Mouse (Mus musculus): ENCODE results near the gene Sync. TPM values are rescaled to one million over a fixed set of nuclear protein-coding genes. Genes with fewer than 3 reads are reported as not detected.

Gene Sync
- polyA plus RNA-seq, 1 experiment = 0.90 TPM

DNA sequence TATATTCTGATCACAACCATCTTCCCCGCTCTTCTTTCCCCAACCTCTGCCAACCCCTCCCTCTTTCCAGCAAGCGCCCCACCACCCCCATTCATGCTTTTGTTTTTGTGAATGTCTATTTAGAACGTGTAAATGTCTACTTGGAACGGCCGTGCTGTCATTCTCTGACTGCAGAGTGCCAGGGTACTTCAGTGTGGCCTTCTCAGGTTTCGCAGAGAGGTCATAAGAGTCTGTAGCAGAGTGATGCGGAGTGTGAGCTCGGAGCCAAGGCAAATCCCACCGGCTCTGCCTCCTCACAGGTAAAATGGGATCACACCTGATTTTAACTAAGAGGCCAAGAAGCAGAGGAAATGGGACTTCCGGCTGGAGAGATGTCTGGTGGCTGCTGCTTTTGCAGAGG, 11.7 kb downstream of the Sync start:
- no peaks in the 10 kb centered on the region for H3K27me3 ChIP-seq (ENCODE audit: control insufficient read depth, insufficient read depth, low read length, poor library complexity, severe bottlenecking)

DNA sequence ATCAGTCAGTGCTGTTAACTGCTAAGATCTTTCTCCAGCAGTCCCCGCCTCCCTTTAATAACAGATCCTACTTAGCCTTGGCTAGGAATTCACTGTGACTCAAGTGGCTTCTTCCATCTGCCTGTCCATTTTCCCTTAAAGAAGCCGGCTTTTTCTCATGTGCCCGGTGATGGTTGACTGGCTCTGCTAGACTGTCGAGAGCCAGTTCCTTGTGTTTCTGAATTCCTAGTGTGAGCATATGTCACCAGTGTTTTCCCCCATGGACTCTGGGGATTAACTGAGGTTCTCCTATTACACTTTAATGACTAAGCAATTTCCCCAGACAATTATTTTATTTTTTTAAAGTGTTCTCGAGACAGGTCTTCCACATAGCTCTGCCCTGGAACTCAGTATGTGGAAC, 16.0 kb downstream of the Sync start:
- TF ChIP-seq EP300 (IDR thresholded peaks at IDR 0.05; ENCODE audit: insufficient read depth, low read depth, low read length) = no peak
- TF ChIP-seq CTCF (IDR thresholded peaks at IDR 0.05; ENCODE audit: low read depth, low read length) = no peak
- no peak for TF ChIP-seq POLR2A (IDR thresholded peaks at IDR 0.05; ENCODE audit: insufficient read depth, low read length)
- Histone ChIP-seq H3K36me3 (ENCODE audit: control insufficient read depth, insufficient read depth, low read length, poor library complexity, severe bottlenecking) (peaks cover 11% of the 10 kb centered on the region), H3K9me3 (replicated peaks; ENCODE audit: control insufficient read depth, insufficient read depth, low read length, poor library complexity, severe bottlenecking) (no peaks in the 10 kb centered on the region), H3K27me3 (ENCODE audit: control insufficient read depth, insufficient read depth, low read length, poor library complexity, severe bottlenecking) (no peaks in the 10 kb centered on the region), H3K4me3 (ENCODE audit: low read depth, low read length) (no peak overlapping the region), H3K4me1 (ENCODE audit: control insufficient read depth, insufficient read depth, low read length) (no peaks in the 10 kb centered on the region), H3K9ac (ENCODE audit: low read depth, poor library complexity, severe bottlenecking) (no peak overlapping the region), H3K27ac (ENCODE audit: insufficient read depth, low read length) (no peak overlapping the region)

More for the DNA sequence above, 11.7 kb downstream of the Sync start:
- no peak overlapping the region for H3K9ac ChIP-seq (ENCODE audit: low read depth, poor library complexity, severe bottlenecking)
- H3K27ac ChIP-seq (ENCODE audit: insufficient read depth, low read length) = no peak overlapping the region
- no peaks in the 10 kb centered on the region for H3K9me3 ChIP-seq (replicated peaks; ENCODE audit: control insufficient read depth, insufficient read depth, low read length, poor library complexity, severe bottlenecking)
- H3K4me1 ChIP-seq (ENCODE audit: control insufficient read depth, insufficient read depth, low read length) = peaks cover 3% of the 10 kb centered on the region
- H3K36me3 ChIP-seq (ENCODE audit: control insufficient read depth, insufficient read depth, low read length, poor library complexity, severe bottlenecking) = no peaks in the 10 kb centered on the region
- TF ChIP-seq EP300 (IDR thresholded peaks at IDR 0.05; ENCODE audit: insufficient read depth, low read depth, low read length) = no peak
- no peak for TF ChIP-seq CTCF (IDR thresholded peaks at IDR 0.05; ENCODE audit: low read depth, low read length)
- TF ChIP-seq POLR2A (IDR thresholded peaks at IDR 0.05; ENCODE audit: insufficient read depth, low read length) = no peak
- no peak overlapping the region for H3K4me3 ChIP-seq (ENCODE audit: low read depth, low read length)

- H3K9me3 ChIP-seq (replicated peaks; ENCODE audit: control insufficient read depth, insufficient read depth, low read length, poor library complexity, severe bottlenecking) = no peaks in the 10 kb centered on the region
- TF ChIP-seq POLR2A (IDR thresholded peaks at IDR 0.05; ENCODE audit: insufficient read depth, low read length) (no peak), EP300 (IDR thresholded peaks at IDR 0.05; ENCODE audit: insufficient read depth, low read depth, low read length) (no peak), CTCF (IDR thresholded peaks at IDR 0.05; ENCODE audit: low read depth, low read length) (no peak)
- H3K9ac ChIP-seq (ENCODE audit: low read depth, poor library complexity, severe bottlenecking) = no peak overlapping the region
- H3K27me3 ChIP-seq (ENCODE audit: control insufficient read depth, insufficient read depth, low read length, poor library complexity, severe bottlenecking) = no peaks in the 10 kb centered on the region
- H3K36me3 ChIP-seq (ENCODE audit: control insufficient read depth, insufficient read depth, low read length, poor library complexity, severe bottlenecking) = peaks cover 14% of the 10 kb centered on the region
- no peaks in the 10 kb centered on the region for H3K4me1 ChIP-seq (ENCODE audit: control insufficient read depth, insufficient read depth, low read length)
- H3K27ac ChIP-seq (ENCODE audit: insufficient read depth, low read length) = no peak overlapping the region
- no peak overlapping the region for H3K4me3 ChIP-seq (ENCODE audit: low read depth, low read length)
Measured at GRCm38 (mm10) chr4:129303816-129304215, 16.4 kb downstream of the Sync start.

DNA sequence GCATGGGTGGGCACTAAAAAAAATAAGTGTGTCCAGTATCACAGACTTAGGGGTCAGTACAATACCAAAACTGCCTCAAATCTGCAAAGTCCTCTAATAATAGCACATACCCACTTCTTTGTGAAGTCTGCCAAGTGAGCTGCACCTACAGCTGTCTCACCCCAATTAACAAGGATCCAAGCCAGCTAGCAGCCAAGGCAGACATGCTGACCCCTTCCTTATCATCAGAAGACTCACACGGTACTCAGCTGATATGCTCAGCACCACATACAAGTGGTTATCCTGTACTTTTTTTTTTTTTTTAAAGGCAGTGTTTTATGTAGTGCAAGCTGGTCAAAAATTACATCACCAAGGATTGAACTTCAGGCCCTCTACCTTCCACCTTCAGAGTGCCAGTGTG, 16.9 kb downstream of the Sync start:
- H3K9ac ChIP-seq (ENCODE audit: low read depth, poor library complexity, severe bottlenecking) = no peak overlapping the region
- H3K4me1 ChIP-seq (ENCODE audit: control insufficient read depth, insufficient read depth, low read length) = no peaks in the 10 kb centered on the region
- no peak overlapping the region for H3K4me3 ChIP-seq (ENCODE audit: low read depth, low read length)
- H3K27ac ChIP-seq (ENCODE audit: insufficient read depth, low read length) = peak overlapping the region; percentile 28; the same call in 1 of the 2 replicates
- TF ChIP-seq EP300 (IDR thresholded peaks at IDR 0.05; ENCODE audit: insufficient read depth, low read depth, low read length) (no peak), POLR2A (IDR thresholded peaks at IDR 0.05; ENCODE audit: insufficient read depth, low read length) (no peak)
- H3K9me3 ChIP-seq (replicated peaks; ENCODE audit: control insufficient read depth, insufficient read depth, low read length, poor library complexity, severe bottlenecking) = no peaks in the 10 kb centered on the region
- no peaks in the 10 kb centered on the region for H3K27me3 ChIP-seq (ENCODE audit: control insufficient read depth, insufficient read depth, low read length, poor library complexity, severe bottlenecking)
- peaks cover 19% of the 10 kb centered on the region for H3K36me3 ChIP-seq (ENCODE audit: control insufficient read depth, insufficient read depth, low read length, poor library complexity, severe bottlenecking)

DNA sequence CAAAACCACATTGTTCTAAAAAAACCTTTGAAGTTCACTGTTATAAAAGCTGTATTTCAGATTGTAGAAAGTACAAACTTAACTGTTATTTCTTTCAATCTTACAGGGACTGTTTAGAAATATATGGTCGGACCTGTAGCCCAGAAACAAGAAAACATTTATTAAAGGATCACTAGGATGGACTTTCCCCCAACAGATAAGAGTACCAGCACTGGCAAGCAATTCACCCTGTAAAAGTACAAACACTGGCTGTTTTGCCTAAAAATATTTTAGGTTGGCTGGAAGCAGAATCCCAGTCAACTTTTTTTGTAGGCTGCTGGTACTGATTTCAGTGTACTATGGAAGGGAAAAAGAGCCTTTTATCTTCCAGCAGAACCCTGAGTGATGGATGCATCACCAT, 20.5 kb downstream of the Sync start:
- Histone ChIP-seq H3K4me1 (ENCODE audit: control insufficient read depth, insufficient read depth, low read length) (no peaks in the 10 kb centered on the region), H3K4me3 (ENCODE audit: low read depth, low read length) (no peak overlapping the region), H3K27me3 (ENCODE audit: control insufficient read depth, insufficient read depth, low read length, poor library complexity, severe bottlenecking) (no peaks in the 10 kb centered on the region), H3K9ac (ENCODE audit: low read depth, poor library complexity, severe bottlenecking) (no peak overlapping the region), H3K36me3 (ENCODE audit: control insufficient read depth, insufficient read depth, low read length, poor library complexity, severe bottlenecking) (peaks cover 43% of the 10 kb centered on the region), H3K9me3 (replicated peaks; ENCODE audit: control insufficient read depth, insufficient read depth, low read length, poor library complexity, severe bottlenecking) (0 out of 2 replicates have a peak, but pooled peaks cover 2% of the 10 kb centered on the region), H3K27ac (ENCODE audit: insufficient read depth, low read length) (no peak overlapping the region)
- TF ChIP-seq CTCF (IDR thresholded peaks at IDR 0.05; ENCODE audit: low read depth, low read length) (no peak), POLR2A (IDR thresholded peaks at IDR 0.05; ENCODE audit: insufficient read depth, low read length) (no peak), EP300 (IDR thresholded peaks at IDR 0.05; ENCODE audit: insufficient read depth, low read depth, low read length) (no peak)

DNA sequence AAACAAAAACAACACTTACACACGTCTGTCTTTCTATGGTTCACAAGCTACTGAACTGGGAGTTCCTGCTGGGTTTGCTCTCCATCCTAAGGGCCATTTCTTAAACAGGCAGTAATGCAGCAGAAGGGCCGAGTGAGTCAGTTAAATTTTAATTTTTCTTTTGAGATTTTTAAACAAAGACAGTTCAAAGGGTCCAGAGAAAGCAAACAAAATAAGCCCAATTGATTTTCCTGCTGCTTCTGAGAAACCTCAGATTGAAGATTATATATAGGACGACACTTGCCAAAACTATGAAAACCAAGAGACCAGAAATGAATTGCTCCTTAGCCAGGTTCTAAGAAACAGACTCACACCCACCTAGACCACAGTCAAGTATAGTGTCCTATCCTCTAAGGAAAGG, 26.5 kb downstream of the Sync start:
- Histone ChIP-seq H3K4me1 (ENCODE audit: control insufficient read depth, insufficient read depth, low read length) (no peaks in the 10 kb centered on the region), H3K36me3 (ENCODE audit: control insufficient read depth, insufficient read depth, low read length, poor library complexity, severe bottlenecking) (peaks cover 83% of the 10 kb centered on the region)

More for the DNA sequence above, 26.5 kb downstream of the Sync start:
- no peak overlapping the region for H3K9ac ChIP-seq (ENCODE audit: low read depth, poor library complexity, severe bottlenecking)
- no peak overlapping the region for H3K4me3 ChIP-seq (ENCODE audit: low read depth, low read length)
- no peak overlapping the region for H3K27ac ChIP-seq (ENCODE audit: insufficient read depth, low read length)
- H3K9me3 ChIP-seq (replicated peaks; ENCODE audit: control insufficient read depth, insufficient read depth, low read length, poor library complexity, severe bottlenecking) = peaks cover 15% of the 10 kb centered on the region
- TF ChIP-seq POLR2A (IDR thresholded peaks at IDR 0.05; ENCODE audit: insufficient read depth, low read length) = no peak
- TF ChIP-seq EP300 (IDR thresholded peaks at IDR 0.05; ENCODE audit: insufficient read depth, low read depth, low read length) = no peak
- TF ChIP-seq CTCF (IDR thresholded peaks at IDR 0.05; ENCODE audit: low read depth, low read length) = no peak
- no peaks in the 10 kb centered on the region for H3K27me3 ChIP-seq (ENCODE audit: control insufficient read depth, insufficient read depth, low read length, poor library complexity, severe bottlenecking)
